Mouse (Mus musculus): ENCODE data around the gene Asxl2. TPM values are rescaled to one million over a fixed set of nuclear protein-coding genes. Genes with fewer than 3 reads are reported as not detected.
"Not testable (repeated sequence)": the region's sequence is repeated elsewhere in the genome, so short reads cannot be mapped to it uniquely, and the experiment has no call there.

Gene Asxl2
- polyA plus RNA-seq, 1 experiment from 2014 or later, result 16.0 TPM

GRCm38 (mm10) chr12:3430443-3430753, 3.7 kb downstream of the Asxl2 start:
- H3K9me3 ChIP-seq, result no peaks in the 10 kb centered on the region
- no peak overlapping the region for H3K27ac ChIP-seq
- no peak overlapping the region for H3K4me3 ChIP-seq
- no peak overlapping the region for H3K4me2 ChIP-seq (replicated peaks)
- H3K36me3 ChIP-seq, result peaks cover 7% of the 10 kb centered on the region; the same call in 1 of the 2 replicates
- H3K4me1 ChIP-seq, result peaks cover 3% of the 10 kb centered on the region; the same call in 1 of the 2 replicates
- no peaks in the 10 kb centered on the region for H3K27me3 ChIP-seq (replicated peaks)
- ATAC-seq (ENCODE audit: low FRiP score, low read depth), result no peak
- H3K9ac ChIP-seq, result no peak overlapping the region

- H3K36me3 ChIP-seq, result peaks cover 7% of the 10 kb centered on the region; the same call in 1 of the 2 replicates
- H3K4me3 ChIP-seq, result no peak overlapping the region
- no peak for ATAC-seq (ENCODE audit: low FRiP score, low read depth)
- no peak overlapping the region for H3K27ac ChIP-seq
- no peaks in the 10 kb centered on the region for H3K4me1 ChIP-seq
- H3K4me2 ChIP-seq (replicated peaks), result no peak overlapping the region
- H3K9ac ChIP-seq, result no peak overlapping the region
- H3K9me3 ChIP-seq, result no peaks in the 10 kb centered on the region
- no peaks in the 10 kb centered on the region for H3K27me3 ChIP-seq (replicated peaks)
Measured at GRCm38 (mm10) chr12:3430985-3431384, 4.3 kb downstream of the Asxl2 start.

- no peak overlapping the region for H3K27ac ChIP-seq
- WGBS, result 78% methylated on average over 1 of the region's 1 CpGs
- H3K4me2 ChIP-seq (replicated peaks), result no peak overlapping the region
- no peaks in the 10 kb centered on the region for H3K27me3 ChIP-seq (replicated peaks)
- H3K9me3 ChIP-seq, result no peaks in the 10 kb centered on the region
- no peak overlapping the region for H3K9ac ChIP-seq
- no peak overlapping the region for H3K4me3 ChIP-seq
- no peaks in the 10 kb centered on the region for H3K4me1 ChIP-seq
- peaks cover 7% of the 10 kb centered on the region; the same call in 1 of the 2 replicates for H3K36me3 ChIP-seq
- no peak for ATAC-seq (ENCODE audit: low FRiP score, low read depth)
Measured at GRCm38 (mm10) chr12:3433736-3434135, 7.1 kb downstream of the Asxl2 start.

GRCm38 (mm10) chr12:3436446-3436845, 9.8 kb downstream of the Asxl2 start:
- Histone ChIP-seq H3K9ac (no peak overlapping the region), H3K4me3 (no peak overlapping the region), H3K9me3 (no peaks in the 10 kb centered on the region), H3K4me1 (no peaks in the 10 kb centered on the region), H3K4me2 (replicated peaks) (no peak overlapping the region), H3K36me3 (peaks cover 7% of the 10 kb centered on the region; the same call in 1 of the 2 replicates), H3K27ac (no peak overlapping the region), H3K27me3 (replicated peaks) (no peaks in the 10 kb centered on the region)
- 94% methylated on average over 5 of the region's 5 CpGs for WGBS
- no peak for ATAC-seq (ENCODE audit: low FRiP score, low read depth)

- no peaks in the 10 kb centered on the region for H3K4me1 ChIP-seq
- H3K36me3 ChIP-seq, result peaks cover 7% of the 10 kb centered on the region; the same call in 1 of the 2 replicates
- no peaks in the 10 kb centered on the region for H3K27me3 ChIP-seq (replicated peaks)
- no peak overlapping the region for H3K27ac ChIP-seq
- H3K4me2 ChIP-seq (replicated peaks), result no peak overlapping the region
- H3K9ac ChIP-seq, result no peak overlapping the region
- ATAC-seq (ENCODE audit: low FRiP score, low read depth), result no peak
- 100% methylated on average over 1 of the region's 1 CpGs for WGBS
- no peak overlapping the region for H3K4me3 ChIP-seq
- no peaks in the 10 kb centered on the region for H3K9me3 ChIP-seq
Measured at GRCm38 (mm10) chr12:3437815-3438214, 11.2 kb downstream of the Asxl2 start.

GRCm38 (mm10) chr12:3440916-3441315, 14.3 kb downstream of the Asxl2 start:
- H3K36me3 ChIP-seq, result peaks cover 7% of the 10 kb centered on the region
- H3K9me3 ChIP-seq, result no peaks in the 10 kb centered on the region
- WGBS, result 83% methylated on average over 2 of the region's 2 CpGs
- ATAC-seq (ENCODE audit: low FRiP score, low read depth), result no peak
- H3K27me3 ChIP-seq (replicated peaks), result no peaks in the 10 kb centered on the region
- no peak overlapping the region for H3K9ac ChIP-seq
- no peaks in the 10 kb centered on the region for H3K4me1 ChIP-seq
- no peak overlapping the region for H3K4me2 ChIP-seq (replicated peaks)
- H3K27ac ChIP-seq, result no peak overlapping the region
- no peak overlapping the region for H3K4me3 ChIP-seq

GRCm38 (mm10) chr12:3441361-3441760, 14.7 kb downstream of the Asxl2 start:
- peaks cover 7% of the 10 kb centered on the region for H3K36me3 ChIP-seq
- H3K9ac ChIP-seq, result no peak overlapping the region
- H3K4me1 ChIP-seq, result no peaks in the 10 kb centered on the region
- 92% methylated on average over 5 of the region's 5 CpGs for WGBS
- ATAC-seq (ENCODE audit: low FRiP score, low read depth), result no peak
- H3K27me3 ChIP-seq (replicated peaks), result no peaks in the 10 kb centered on the region
- H3K27ac ChIP-seq, result no peak overlapping the region
- H3K9me3 ChIP-seq, result no peaks in the 10 kb centered on the region
- H3K4me2 ChIP-seq (replicated peaks), result no peak overlapping the region
- no peak overlapping the region for H3K4me3 ChIP-seq

- Histone ChIP-seq H3K27ac (no peak overlapping the region), H3K36me3 (peaks cover 29% of the 10 kb centered on the region), H3K4me3 (no peak overlapping the region), H3K4me1 (no peaks in the 10 kb centered on the region), H3K4me2 (replicated peaks) (no peak overlapping the region), H3K9ac (no peak overlapping the region), H3K9me3 (no peaks in the 10 kb centered on the region), H3K27me3 (replicated peaks) (no peaks in the 10 kb centered on the region)
- no peak for ATAC-seq (ENCODE audit: low FRiP score, low read depth)
- WGBS, result 85% methylated on average over 3 of the region's 3 CpGs
Measured at GRCm38 (mm10) chr12:3453554-3453953, 26.9 kb downstream of the Asxl2 start.

- Histone ChIP-seq H3K9me3 (no peaks in the 10 kb centered on the region), H3K4me3 (no peak overlapping the region), H3K9ac (no peak overlapping the region), H3K36me3 (peaks cover 15% of the 10 kb centered on the region; the same call in 1 of the 2 replicates), H3K27me3 (replicated peaks) (no peaks in the 10 kb centered on the region), H3K27ac (no peak overlapping the region), H3K4me1 (no peaks in the 10 kb centered on the region), H3K4me2 (replicated peaks) (no peak overlapping the region)
- 100% methylated on average over 3 of the region's 3 CpGs for WGBS
- ATAC-seq (ENCODE audit: low FRiP score, low read depth), result no peak
Measured at GRCm38 (mm10) chr12:3463087-3463486, 36.4 kb downstream of the Asxl2 start.

GRCm38 (mm10) chr12:3499662-3500061, 73.0 kb downstream of the Asxl2 start:
- Histone ChIP-seq H3K27ac (no peak overlapping the region), H3K4me2 (replicated peaks) (no peak overlapping the region), H3K4me1 (no peaks in the 10 kb centered on the region), H3K4me3 (no peak overlapping the region), H3K9me3 (no peaks in the 10 kb centered on the region), H3K27me3 (replicated peaks) (no peaks in the 10 kb centered on the region), H3K9ac (no peak overlapping the region), H3K36me3 (peaks cover 46% of the 10 kb centered on the region)
- WGBS, result 88% methylated on average over 4 of the region's 4 CpGs
- no peak for ATAC-seq (ENCODE audit: low FRiP score, low read depth)

GRCm38 (mm10) chr12:3500071-3500470, 73.4 kb downstream of the Asxl2 start:
- Histone ChIP-seq H3K27ac (no peak overlapping the region), H3K4me2 (replicated peaks) (no peak overlapping the region), H3K9ac (no peak overlapping the region), H3K9me3 (no peaks in the 10 kb centered on the region), H3K4me1 (no peaks in the 10 kb centered on the region), H3K36me3 (peaks cover 46% of the 10 kb centered on the region), H3K4me3 (no peak overlapping the region), H3K27me3 (replicated peaks) (no peaks in the 10 kb centered on the region)
- ATAC-seq (ENCODE audit: low FRiP score, low read depth), result no peak
- 93% methylated on average over 6 of the region's 6 CpGs for WGBS

GRCm38 (mm10) chr12:3518665-3519297, 92.1 kb downstream of the Asxl2 start:
- Histone ChIP-seq H3K9me3 (no peaks in the 10 kb centered on the region), H3K4me3 (no peak overlapping the region), H3K4me1 (no peaks in the 10 kb centered on the region), H3K9ac (no peak overlapping the region), H3K27me3 (replicated peaks) (no peaks in the 10 kb centered on the region), H3K4me2 (replicated peaks) (no peak overlapping the region), H3K27ac (no peak overlapping the region), H3K36me3 (no peaks in the 10 kb centered on the region)
- 48% methylated on average over 4 of the region's 4 CpGs for WGBS
- no peak for ATAC-seq (ENCODE audit: low FRiP score, low read depth)

- H3K4me3 ChIP-seq; H3K4me2 ChIP-seq (replicated peaks); H3K27me3 ChIP-seq (replicated peaks); H3K36me3 ChIP-seq; H3K9ac ChIP-seq; ATAC-seq (ENCODE audit: low FRiP score, low read depth); H3K4me1 ChIP-seq; H3K9me3 ChIP-seq; H3K27ac ChIP-seq: not testable (repeated sequence)
- 94% methylated on average over 8 of the region's 8 CpGs for WGBS
Measured at GRCm38 (mm10) chr12:3521806-3522205, 95.1 kb downstream of the Asxl2 start.

All from neural tube, embryonic 12.5 days (tissue).